Mouse (Mus musculus): Measurements from ENCODE around the gene Rilp.

Rilp gene

DNA sequence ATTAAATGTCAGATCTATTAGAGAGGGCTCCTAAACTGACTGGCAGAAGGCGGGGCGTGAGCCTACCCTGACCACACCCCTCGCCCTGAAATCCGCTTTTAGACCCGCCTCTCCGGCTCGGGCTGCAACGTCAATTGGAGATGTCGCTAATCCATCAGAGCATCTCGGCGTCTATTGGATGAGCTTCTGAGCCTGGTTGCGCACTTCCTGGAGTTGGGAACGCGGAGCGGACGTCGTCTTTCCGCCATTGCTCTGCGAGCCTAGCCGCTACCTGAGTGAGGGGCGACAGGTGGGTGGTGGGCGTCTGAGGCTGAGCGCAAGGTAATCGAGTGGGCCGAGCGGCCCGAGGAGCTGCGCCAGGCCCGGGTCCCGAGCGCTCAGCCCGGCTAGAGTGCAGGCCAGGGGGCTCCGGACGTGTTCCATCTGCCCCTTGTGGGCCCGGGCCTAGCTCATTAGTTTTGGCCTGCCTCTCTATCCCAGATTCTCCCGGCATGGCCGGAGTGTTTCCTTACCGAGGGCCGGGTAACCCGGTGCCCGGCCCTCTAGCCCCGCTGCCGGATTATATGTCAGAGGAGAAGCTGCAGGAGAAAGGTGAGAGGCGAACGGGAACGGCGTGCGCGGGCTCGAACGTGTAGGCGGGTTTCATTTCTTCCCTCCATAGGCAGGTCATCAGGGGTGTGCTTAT is 23.2 kb upstream of the Rilp start, which contains the start of gene Prpf8:
Prpf8 (plus strand) TSS at position 216 of the 685 bp plus-strand sequence.
- in situ Hi-C loops (cut with MboI, MseI): no loop called here

DNA sequence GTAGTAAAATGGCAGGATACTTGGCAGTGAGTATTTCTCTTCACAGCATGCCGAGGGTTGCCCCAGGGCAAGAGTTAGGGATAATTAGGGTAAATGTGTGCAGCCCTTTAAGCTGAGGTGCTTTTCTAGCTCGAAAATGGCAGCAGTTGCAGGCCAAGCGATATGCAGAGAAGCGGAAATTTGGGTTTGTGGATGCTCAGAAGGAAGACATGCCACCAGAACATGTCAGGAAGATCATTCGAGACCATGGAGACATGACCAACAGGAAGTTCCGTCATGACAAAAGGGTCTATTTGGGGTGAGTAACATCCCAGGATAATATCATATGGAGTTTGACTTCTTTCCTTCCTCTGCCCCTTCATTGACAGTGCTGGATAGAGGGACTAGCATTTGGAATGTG is 22.4 kb upstream of the Rilp start:
- in situ Hi-C loops (cut with MboI, MseI): no loop called here

DNA sequence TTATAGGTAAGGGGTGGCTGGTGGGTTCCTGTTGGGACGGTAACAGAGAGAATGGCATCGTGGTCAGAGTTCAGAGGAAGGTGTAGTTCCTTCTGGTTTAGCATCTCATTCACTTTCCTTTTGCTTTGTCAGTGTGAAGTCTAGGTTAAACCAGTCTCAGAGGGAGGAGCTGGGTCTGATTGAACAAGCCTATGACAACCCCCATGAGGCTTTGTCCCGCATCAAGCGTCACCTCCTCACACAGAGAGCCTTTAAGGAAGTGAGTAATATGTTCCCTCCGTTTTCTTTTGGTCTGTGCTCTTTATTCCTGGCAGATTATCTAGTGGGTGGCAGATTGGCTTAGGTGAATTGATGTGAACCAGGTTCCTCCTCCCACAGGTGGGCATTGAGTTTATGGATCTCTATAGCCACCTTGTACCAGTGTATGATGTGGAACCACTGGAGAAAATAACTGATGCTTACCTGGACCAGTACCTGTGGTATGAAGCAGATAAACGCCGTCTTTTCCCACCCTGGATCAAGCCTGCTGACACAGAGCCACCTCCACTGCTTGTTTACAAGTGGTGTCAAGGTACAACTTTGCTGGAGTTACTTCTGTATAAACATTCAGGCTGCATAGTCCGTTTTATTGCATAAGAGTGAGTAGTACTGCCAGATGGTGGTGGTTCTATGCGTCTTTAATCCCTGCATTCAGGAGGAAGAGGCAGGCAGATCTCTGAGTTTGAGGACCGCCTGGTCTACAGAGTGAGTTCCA is 15.4 kb upstream of the Rilp start:
- in situ Hi-C loops (cut with MboI, MseI): no loop called here

DNA sequence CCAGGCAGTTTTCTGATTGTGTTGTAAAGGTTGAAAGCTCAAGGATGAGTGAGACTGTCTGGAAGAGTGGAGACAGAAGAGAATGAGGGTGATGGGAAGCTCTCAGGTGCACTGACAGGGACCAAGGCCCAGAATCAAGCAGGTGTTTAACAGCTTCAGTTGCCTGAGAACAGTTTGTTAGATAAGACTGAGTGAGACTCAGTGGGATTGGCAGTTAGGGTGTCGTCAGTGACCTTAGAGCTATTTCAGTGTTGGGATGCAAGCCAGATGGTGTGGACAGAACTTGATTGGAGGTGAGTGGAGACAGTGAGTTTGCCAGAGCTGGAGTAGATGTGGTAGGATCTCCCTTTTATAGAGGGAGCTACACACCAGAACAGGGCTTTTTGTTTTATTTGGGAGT is 11.8 kb upstream of the Rilp start:
- in situ Hi-C loops (cut with MboI, MseI): no loop called here

DNA sequence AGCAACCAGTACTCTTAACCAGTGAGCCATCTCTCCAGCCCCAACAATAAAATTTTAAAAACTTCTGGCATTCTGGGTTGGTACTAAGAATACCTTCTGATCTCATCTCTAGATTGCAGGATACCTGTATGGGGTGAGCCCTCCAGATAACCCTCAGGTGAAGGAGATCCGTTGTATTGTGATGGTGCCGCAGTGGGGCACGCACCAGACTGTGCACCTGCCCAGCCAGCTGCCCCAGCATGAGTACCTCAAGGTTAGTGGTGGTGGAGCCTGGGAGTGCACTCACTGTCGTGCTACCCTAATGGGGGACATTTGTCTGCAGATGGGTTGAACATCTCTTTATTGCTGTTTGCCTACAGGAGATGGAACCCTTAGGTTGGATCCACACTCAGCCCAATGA is 1.7 kb upstream of the Rilp start:
- in situ Hi-C loops (cut with MboI, MseI): no loop called here

DNA sequence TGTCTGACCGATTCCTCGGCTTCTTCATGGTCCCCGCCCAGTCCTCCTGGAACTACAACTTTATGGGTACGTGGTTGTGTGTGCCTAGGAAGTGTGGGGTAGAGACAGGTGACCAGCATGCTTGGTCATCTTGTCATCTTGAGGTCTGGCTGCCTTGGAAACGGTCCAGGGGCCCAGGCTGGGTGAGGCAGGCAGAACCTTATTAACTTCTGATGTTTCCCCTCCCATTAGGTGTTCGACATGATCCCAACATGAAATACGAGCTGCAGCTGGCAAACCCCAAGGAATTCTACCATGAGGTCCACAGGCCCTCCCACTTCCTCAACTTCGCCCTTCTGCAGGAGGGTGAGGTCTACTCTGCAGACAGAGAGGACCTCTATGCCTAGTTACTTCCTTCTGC is 990 bp upstream of the Rilp start:
- in situ Hi-C loops (cut with MboI, MseI): no loop called here

DNA sequence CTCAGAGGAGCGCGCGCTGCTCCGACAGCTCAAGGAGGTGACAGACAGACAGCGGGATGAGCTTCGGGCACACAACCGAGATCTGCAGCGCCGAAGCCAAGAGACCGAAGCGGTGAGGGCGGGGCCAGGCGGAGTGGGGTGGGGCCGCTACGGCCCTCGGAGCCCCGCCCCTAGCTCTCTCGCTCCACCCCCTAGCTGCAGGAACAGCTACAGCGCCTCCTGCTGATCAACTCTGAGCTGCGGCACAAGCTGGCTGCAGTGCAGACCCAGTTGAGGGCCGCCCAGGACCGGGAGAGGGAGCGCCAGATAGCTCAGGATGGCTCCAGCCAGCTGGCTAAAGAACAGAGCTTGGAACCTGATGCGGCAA is 716 bp downstream of the Rilp start:
- in situ Hi-C loops (cut with MboI, MseI): no loop called here

DNA sequence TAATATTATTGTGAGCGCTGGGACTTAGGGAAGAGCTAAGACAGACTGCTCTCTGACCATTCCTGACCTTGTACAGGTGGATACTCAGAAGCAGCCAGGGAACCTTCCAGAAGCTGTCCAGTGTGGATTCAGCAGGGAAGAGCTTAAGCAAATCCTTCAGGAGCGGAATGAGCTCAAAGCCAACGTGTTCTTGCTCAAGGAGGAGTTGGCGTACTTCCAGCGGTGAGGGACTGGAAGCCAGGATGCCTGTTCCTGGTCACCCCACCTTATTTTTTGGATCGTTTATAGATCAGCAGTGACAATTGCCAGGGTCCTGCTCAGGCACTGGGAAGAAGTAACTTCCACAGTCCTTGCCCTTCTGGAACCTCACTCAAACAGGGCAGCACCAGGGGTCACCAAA is 1.3 kb downstream of the Rilp start:
- in situ Hi-C loops (cut with MboI, MseI): no loop called here

DNA sequence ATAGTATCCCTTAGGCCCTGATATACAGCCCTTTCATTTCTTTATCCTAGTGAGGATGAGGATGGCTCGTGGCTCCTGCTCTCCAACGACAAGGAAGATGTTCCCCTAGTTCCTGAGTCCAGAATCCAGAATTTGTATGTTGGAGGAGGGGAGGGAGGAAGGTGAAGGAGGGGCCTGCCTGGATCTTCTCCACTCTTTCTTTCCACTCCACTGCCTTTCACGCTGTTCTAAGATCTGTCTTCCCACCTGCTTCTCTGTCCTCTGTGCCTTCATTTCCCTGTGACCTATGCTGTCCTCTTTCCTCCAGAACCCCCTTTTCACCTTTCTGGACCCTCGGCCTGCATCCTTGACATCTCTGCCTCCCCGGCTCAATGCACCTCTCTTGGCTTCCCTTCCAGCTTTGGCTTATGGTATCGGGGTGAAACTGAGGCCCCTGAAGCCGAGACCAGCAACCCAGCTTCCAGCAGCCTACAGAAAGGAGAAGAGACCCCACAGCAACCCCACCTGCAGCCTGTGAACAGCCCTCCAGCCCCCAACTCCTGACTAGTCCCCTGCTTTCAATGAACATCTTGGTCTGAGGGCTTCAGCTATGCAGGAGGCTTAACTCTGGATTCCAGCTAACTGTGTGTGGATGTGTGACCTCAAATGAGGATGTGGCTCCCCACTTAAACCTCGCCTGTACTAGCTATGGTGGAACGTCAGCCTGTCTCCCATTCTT is 2.6 kb downstream of the Rilp start:
- in situ Hi-C loops (cut with MboI, MseI): no loop called here

DNA sequence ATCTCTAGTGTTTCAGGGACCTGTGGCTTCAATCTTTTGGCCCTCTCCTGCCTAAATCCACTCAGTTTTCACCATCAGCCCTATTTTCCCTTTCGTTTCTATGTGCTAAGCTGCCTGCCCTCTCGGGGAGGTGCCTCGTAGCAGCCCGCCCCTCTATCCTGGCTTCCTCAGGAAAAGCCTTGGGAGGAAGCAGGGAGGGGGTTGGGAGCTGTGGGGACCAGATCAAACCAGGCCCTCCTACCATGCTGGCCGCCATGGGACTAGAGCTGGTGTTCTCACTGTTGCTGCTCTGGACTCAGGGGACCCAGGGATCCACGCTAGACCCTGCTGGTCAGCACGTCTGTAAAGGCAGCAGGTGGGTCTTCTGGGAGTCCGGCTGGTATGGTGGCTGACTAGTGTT is 3.4 kb downstream of the Rilp start, which contains the start of gene Scarf1:
Scarf1 (plus strand) TSS at position 205 of the 400 bp plus-strand sequence.
- in situ Hi-C loops (cut with MboI, MseI): no loop called here

DNA sequence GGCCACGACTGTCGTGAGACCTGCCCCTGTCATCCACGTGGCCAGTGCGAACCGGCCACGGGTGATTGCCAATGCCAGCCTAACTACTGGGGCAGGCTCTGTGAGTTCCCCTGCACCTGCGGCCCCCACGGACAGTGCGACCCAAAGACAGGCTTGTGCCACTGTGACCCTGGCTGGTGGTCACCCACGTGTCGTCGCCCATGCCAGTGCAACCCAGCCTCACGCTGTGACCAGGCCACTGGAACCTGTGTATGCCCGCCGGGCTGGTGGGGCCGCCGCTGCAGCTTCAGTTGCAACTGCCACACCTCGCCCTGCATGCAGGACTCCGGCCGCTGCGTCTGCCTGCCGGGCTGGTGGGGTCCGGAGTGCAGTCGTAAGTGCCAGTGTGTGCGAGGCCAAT is 5.3 kb downstream of the Rilp start:
- in situ Hi-C loops (cut with MboI, MseI): no loop called here

DNA sequence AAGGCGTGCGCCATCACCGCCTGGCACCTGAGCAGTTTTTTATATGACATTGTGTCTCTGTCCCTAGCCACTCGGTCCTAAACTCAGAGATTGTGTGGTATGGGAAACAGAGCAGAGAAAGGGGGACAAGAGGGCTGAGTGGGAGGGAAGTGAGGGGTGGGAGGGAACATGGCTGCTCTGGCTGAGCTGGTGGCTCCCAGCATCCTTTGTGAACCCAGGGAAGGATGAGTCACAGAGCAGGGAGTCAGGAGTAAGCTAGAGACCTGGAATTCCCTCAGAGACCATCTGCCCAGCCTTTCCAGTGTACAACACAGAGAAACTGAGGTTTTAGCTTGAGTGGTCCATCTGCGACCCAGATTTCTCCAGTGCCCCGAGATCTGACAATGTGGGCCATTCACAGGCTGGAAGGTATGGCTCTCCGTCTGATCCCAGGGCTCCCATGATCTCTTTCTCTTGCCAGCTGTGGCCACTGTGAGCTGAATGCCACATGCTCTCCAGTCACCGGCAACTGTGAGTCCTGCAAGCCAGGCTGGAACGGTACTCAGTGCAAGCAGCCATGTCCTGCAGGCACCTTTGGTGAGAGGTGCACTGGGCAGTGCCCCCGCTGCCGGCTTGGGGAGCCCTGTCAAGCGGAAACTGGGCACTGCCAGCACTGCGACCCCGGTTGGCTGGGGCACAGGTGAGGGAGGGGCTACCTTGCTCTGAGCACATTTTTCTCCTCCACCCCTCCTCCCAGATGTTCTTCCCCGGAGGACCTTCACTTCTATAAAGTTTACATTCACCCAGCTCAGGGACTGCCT is 10.1 kb downstream of the Rilp start:
- in situ Hi-C loops (cut with MboI, MseI): no loop called here

DNA sequence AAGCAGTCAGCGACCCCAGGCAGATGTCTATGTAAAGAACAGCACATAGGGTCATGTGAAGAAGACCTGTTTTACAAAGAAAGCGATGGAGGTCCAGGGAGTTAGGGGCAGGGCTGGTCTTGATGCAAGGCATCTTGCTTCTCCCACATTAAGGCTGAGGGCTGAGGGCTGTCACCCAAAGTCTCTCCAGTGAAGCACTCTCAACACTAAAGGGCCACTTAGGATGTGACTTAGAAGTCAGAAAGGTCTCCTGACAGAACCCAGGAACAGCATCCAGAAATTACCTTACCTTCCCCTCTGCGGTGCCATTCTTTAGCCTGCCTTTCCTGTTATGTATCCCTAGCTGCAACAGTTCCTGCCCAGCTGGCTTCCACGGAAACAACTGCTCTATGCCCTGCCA is 11.7 kb downstream of the Rilp start:
- in situ Hi-C loops (cut with MboI, MseI): no loop called here

DNA sequence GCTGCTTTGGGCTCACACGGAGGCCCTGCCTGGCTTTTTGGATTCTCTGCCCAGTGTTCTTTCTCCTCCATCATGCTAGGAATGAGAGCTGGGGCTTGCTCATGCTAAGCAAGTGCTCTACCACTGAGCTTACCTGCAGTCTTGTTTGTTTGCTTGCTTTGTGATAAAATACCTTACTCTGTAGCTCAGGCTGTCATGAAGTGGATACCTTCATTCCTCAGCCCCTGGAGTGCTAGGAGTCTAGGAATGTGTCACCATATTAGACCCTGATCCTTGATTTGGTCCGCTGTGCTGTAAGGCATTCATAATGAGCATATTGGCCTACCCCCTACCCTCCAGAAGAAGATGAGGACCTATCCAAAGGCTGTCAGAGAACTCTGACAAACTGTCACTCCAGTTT is 12.9 kb downstream of the Rilp start:
- in situ Hi-C loops (cut with MboI, MseI): no loop called here

DNA sequence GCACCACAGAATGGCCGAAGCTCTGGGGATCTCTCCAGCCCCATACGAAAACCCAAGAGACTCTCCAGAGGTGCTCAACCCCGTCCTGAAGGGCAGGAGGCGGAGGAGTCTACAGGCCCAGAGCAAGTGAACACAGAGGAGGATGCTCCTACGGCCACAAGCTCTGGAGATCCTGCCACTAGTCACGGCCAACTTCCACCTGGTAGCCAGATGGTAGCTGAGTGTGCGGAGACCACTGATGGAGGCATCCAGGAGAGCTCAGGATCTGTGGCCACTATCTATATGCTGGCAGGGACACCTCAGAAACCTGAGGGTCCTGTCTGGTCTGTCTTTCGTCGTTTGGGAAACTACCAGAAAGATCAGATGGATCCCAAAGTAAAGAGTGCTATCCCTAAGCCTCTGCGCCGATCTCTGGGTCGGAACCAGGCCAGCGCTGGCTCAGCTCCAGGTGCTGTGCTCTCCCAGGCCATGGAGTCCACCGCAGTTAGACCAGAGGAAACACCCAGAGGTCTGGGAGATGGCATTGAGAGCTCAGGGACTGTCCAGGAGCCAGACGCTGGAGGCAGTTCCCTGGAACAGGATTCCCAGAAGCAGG is 15.7 kb downstream of the Rilp start:
- in situ Hi-C loops (cut with MboI, MseI): loop anchor here in 1 of 2 experiments (5.0 kb wide), 1 partner anchor 47 kb away; no protein-coding TSS in a partner anchor

DNA sequence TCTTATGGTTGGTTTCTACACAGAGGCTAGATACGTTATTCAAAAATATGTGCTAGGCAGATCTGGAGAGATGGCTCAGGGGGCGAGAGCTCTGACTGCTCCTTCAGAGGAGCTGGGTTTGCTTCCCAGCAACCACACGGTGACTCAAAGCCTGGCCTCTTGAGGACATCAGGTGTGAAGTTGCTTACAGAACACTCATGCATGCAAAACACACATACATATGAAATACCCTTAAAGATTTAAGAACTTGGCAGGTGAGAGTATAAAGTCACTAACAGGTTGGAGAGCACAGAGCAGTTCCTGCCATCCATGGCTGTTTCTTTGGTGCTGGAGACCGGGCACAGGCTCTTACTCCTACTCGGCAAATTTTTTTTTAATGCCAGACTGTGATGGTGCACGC is 17.0 kb downstream of the Rilp start:
- in situ Hi-C loops (cut with MboI, MseI): loop anchor here in 1 of 2 experiments (5.0 kb wide), 1 partner anchor 45 kb away; no protein-coding TSS in a partner anchor

DNA sequence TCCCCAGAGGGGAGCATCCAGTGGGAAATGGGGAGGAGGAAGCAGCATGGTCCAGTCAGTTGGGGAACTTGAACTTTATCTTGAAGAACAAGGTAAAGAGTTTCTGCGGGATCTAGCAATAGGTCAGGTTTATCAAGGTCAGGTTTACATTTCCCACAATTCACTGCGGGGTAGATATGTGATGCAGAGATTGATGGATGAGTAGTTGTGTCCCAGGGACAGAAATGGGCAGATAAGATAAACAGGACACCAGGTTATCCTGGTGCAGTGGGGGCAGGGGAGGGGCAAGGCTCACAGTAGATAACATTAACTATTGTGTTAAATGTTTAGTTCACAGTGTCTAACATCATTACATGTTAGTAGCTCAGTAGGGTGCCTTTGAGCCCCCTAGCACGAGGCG is 19.9 kb downstream of the Rilp start:
- in situ Hi-C loops (cut with MboI, MseI): loop anchor here (5.0 kb wide), 1 partner anchor 43 kb away; no protein-coding TSS in a partner anchor

DNA sequence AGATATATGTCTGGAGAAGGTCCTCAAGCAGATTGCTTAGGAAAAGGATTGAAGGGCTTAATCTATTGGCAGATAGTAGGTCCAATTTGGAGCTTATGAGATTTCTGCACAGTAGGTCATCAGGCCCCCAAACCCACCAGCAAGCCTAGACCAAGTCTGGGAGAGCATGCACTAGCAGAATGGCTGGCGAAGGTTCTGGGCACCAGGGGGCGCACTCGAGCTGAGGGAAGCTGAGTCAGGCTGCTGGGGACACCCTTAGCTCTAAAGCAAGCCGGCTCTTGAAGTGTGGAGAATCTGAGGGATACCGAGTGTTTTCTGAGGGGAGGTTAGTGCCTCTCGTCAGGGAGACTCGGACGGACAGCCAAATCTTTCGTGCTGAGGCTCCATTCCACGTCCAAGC is 20.4 kb downstream of the Rilp start:
- in situ Hi-C loops (cut with MboI, MseI): loop anchor here in 1 of 2 experiments (5.0 kb wide), 1 partner anchor 42 kb away; no protein-coding TSS in a partner anchor

DNA sequence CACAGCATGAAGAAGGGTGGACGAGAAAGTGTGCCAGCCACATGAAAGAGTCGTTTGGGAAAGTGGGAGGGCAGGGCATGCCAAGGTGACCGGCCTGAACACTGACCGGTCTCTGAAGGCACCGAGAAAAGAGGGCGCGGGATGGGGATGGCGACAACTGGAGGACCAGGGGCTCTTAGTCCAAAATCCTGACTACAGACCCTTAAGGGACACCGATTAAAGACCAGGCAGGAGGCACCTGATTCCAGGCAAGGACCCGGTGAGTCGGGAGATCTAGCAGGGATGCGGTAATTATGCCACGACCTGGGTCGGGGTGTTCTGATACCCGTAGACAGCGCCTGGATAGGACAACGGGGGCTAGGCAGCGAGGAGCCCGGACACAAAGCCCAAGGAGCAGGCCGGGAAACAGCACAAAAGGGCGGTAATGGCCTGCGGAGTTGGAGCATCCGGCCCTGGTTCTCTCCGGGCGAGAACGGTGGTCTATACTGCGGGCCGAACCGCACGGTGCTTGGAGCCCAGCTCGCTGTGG is 21.0 kb downstream of the Rilp start:
- in situ Hi-C loops (cut with MboI, MseI): loop anchor here in 1 of 2 experiments (5.0 kb wide), 1 partner anchor 41 kb away; no protein-coding TSS in a partner anchor

DNA sequence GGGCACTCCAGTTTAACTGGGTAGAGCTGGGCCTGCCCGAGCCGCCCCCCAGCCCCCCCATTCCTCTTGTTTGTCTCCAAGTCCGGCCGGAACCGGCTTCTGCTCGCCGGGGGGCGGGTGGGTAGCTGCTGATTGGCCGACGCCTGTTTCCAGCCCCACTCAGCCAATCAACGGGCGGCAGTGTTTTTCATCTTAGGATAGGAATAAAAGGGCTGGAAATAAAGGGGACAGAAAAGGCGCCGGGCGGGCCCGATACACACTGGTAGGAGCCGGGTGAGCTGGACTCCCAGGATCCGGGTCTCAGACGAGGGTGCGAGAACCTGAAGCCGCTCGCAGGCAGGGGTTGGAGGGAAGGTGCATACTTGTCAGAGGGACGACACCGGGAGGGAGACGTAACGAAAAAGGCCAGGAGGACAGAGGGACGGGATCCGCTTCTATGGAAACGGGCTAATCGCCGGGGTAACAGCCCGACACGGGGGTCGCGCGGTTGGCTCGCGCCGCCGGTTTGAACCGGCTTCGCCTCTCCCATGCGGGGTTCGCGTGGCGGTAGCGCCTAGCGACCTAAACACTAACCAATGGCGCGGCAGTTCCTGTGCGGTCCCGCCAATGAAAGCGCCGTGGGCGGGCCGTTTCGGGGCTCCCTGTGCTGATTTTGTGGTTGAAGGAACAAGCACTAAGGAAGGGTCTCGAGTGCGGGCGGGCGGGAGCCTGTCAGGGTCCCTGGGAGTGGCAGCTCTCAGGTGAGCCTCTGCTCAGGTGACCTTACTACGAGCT is 21.8 kb downstream of the Rilp start, which contains the start of gene Slc43a2:
Slc43a2 (plus strand) TSS at position 226 of the 774 bp plus-strand sequence.
- in situ Hi-C loops (cut with MboI, MseI): loop anchor here in 1 of 2 experiments (5.0 kb wide), 1 partner anchor 41 kb away; no protein-coding TSS in a partner anchor
